ENCODE assay signal across 8 mouse cellular contexts in genomic region chr12:83438002-83438401, GRCm38 (mm10).
"Had no signal": no experiment of that assay in that cellular context is flagged by ENCODE, and none has a peak within 500 bp of the region (broad histone marks: within the 10 kb centered on the region; RNA-seq: fewer than 3 reads in every experiment).

No protein-coding gene starts in this region.

- DNase-seq: kidney, adult 18-20 months; kidney, postnatal 10 days; kidney, postnatal 4 days; lung, postnatal 14 days; midbrain, embryonic 14.5 days; right cerebral cortex, postnatal 4 days; spleen, adult 18-20 months; thymus, postnatal 4 days had no signal
